Mouse (Mus musculus) megakaryocyte, embryonic 14.5 days (primary cell): ENCODE results near the gene Lbhd2.

Source experiments
- FLI1 ChIP-seq: IDR thresholded peaks from 2 replicates; pipeline ENCODE4 v1.6.1; 2012; ENCODE audit warnings: low read length, inconsistent platforms, mixed read lengths
- GATA1 ChIP-seq: IDR thresholded peaks from 3 replicates; pipeline ENCODE4 v1.6.1; 2012; ENCODE audit warnings: mixed read lengths, low read length, inconsistent platforms, borderline replicate concordance

DNA sequence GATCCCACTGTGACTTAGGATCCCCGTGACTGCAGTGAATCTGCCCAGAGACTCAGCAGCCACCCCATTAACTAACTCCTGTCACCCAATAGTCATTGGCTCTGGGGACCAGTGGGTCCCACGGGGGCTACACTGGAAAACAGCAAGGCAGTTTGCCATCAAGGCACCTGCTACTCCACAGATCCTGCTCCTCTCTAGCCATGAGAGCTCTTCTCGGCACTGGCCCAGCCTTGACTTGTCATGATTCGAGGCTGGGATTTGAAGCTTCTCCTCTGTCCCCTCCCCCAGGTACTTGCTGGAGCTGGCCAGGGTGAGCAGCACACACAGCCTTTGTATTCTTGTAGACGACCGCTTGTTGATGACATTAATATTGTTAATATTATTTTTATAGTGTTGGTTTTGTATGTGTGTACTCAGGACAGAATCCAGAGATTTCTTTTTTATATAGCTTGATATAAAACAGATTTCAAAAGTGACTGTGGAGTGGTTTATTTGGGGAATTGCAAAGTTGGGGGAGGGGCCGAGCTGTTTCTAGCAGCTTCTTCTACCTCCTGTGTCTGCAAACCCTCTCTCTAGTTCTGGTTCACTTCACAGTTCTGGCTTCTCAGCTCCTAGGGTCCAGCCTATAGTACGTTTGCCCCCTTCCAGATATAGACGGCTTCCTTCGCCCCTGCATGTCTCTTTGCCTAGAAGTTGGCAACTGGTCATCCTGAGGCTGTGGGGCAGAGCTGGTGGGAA is 48.1 kb downstream of the Lbhd2 start:
- TF ChIP-seq GATA1 (no peak), FLI1 (no peak)
